Mouse (Mus musculus): ENCODE measurements around the gene Olfr1065.

DNA sequence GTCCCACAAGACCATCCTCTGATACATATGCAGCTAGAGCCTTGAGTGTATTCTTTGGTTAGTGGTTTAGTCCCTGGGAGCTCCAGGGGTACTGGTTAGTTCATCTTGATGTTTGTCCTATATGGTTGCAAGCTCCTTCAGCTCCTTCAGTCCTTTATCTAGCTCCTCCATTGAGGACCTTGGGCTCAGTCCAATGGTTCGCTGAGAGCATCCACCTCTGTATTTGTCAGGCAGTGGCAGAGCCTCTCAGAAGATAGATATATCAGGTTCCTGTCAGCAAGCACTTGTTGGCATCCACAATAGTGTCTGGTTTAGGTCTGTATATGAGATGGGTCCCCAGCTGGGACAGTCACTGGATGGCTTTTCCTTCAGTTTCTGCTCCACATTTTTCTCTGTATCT is 10.0 kb upstream of the Olfr1065 start:
- no peak for TF ChIP-seq CTCF (IDR thresholded peaks at IDR 0.05; ENCODE audit: low read depth, low read length)
- no peak for TF ChIP-seq GATA1 (IDR thresholded peaks at IDR 0.05; ENCODE audit: borderline replicate concordance, low read length)

All from G1E (cell line).